Mouse (Mus musculus) forebrain, embryonic 11.5 days (tissue): ENCODE measurements around the gene Smad9. TPM values are rescaled to one million over a fixed set of nuclear protein-coding genes. Genes with fewer than 3 reads are reported as not detected.
"Not testable (repeated sequence)": the region's sequence is repeated elsewhere in the genome, so short reads cannot be mapped to it uniquely, and the experiment has no call there.

Source experiments
- ATAC-seq: fragments of 200-750 bp; cut with Nextera tagmentation; replicated peaks from 2 replicates; pipeline ENCODE4 v1.8.0; 2017; ENCODE audit warnings: moderate TSS enrichment; ENCODE audit not compliant: low FRiP score
- DNase-seq: peaks from one replicate; pipeline ENCODE4 v3.0.0-alpha.2; 2017; ENCODE audit warnings: low spot score
- H3K27ac ChIP-seq: fragments of 300-500 bp; sonication (generic); 2 replicates; pipeline ENCODE4 v1.5.1; 2014; ENCODE audit warnings: low read depth, low read length
- H3K27me3 ChIP-seq: fragments of 300-500 bp; sonication (generic); 2 replicates; pipeline ENCODE4 v1.6.1; 2014; ENCODE audit warnings: mild to moderate bottlenecking, low read length, mixed read lengths; ENCODE audit not compliant: control insufficient read depth, insufficient read depth
- H3K36me3 ChIP-seq: fragments of 300-500 bp; sonication (generic); 2 replicates; pipeline ENCODE4 v1.6.1; 2014; ENCODE audit warnings: mild to moderate bottlenecking, low read length, moderate library complexity, mixed read lengths; ENCODE audit not compliant: control insufficient read depth, insufficient read depth
- H3K4me1 ChIP-seq: fragments of 300-500 bp; sonication (generic); replicated peaks from 2 replicates; pipeline ENCODE4 v1.6.1; 2014; ENCODE audit warnings: low read length, mixed read lengths; ENCODE audit not compliant: control insufficient read depth, insufficient read depth
- H3K4me2 ChIP-seq: fragments of 300-500 bp; sonication (generic); 2 replicates; pipeline ENCODE4 v1.6.1; 2014; ENCODE audit warnings: low read depth, mild to moderate bottlenecking, low read length, moderate library complexity, mixed read lengths; ENCODE audit not compliant: severe bottlenecking
- H3K4me3 ChIP-seq: fragments of 300-500 bp; sonication (generic); 2 replicates; pipeline ENCODE4 v1.5.1; 2014; ENCODE audit warnings: low read depth, low read length
- H3K9ac ChIP-seq: fragments of 300-500 bp; sonication (generic); 2 replicates; pipeline ENCODE4 v1.6.1; 2014; ENCODE audit warnings: low read length
- H3K9me3 ChIP-seq: fragments of 300-500 bp; sonication (generic); 2 replicates; pipeline ENCODE4 v1.6.1; 2016; ENCODE audit warnings: low read length, mixed read lengths; ENCODE audit not compliant: control insufficient read depth
- WGBS: fragments of 180-500 bp; shearing (Covaris S2); extraction: QIAGEN DNeasy Blood & Tissue Kit; methylation state at CpG from one replicate; pipeline ENCODE4 v1.1.7; 2014; 5-methylcytosine and 5-hydroxymethylcytosine counted together
- polyA plus RNA-seq: library from polyadenylated mRNA; unstranded; fragments of >200 nt; fragmentation: Nextera tagmentation; extraction: Ambion mirVana; gene quantifications from 2 replicates; pipeline ENCODE4 v1.2.1, GENCODE M21; 2014

Gene Smad9
- polyA plus RNA-seq, 1 experiment from 2014 or later, result 0.32 TPM

GRCm38 (mm10) chr3:54764418-54764817, 9.0 kb downstream of the Smad9 start:
- H3K9ac ChIP-seq, result no peak overlapping the region
- DNase-seq (no peak), ATAC-seq (no peak)
- H3K27me3 ChIP-seq, result no peaks in the 10 kb centered on the region
- 77% methylated on average over 18 of the region's 18 CpGs for WGBS
- no peak overlapping the region for H3K4me3 ChIP-seq
- no peaks in the 10 kb centered on the region for H3K4me1 ChIP-seq
- no peak overlapping the region for H3K27ac ChIP-seq
- H3K9me3 ChIP-seq, result no peaks in the 10 kb centered on the region
- H3K36me3 ChIP-seq, result no peaks in the 10 kb centered on the region
- H3K4me2 ChIP-seq, result no peak overlapping the region

- H3K9ac ChIP-seq, H3K9me3 ChIP-seq, H3K4me2 ChIP-seq, H3K27ac ChIP-seq, H3K4me1 ChIP-seq, H3K4me3 ChIP-seq, H3K27me3 ChIP-seq, DNase-seq, ATAC-seq, H3K36me3 ChIP-seq: not testable (repeated sequence)
- WGBS, result 87% methylated on average over 6 of the region's 6 CpGs
These were observed 10.1 kb downstream of the Smad9 start for GRCm38 (mm10) chr3:54765521-54765920.

- no peak overlapping the region for H3K4me3 ChIP-seq
- H3K4me2 ChIP-seq, result no peak overlapping the region
- no peak for ATAC-seq
- H3K9me3 ChIP-seq, result no peaks in the 10 kb centered on the region
- H3K9ac ChIP-seq, result no peak overlapping the region
- WGBS, result 86% methylated on average over 14 of the region's 14 CpGs
- H3K27ac ChIP-seq, result no peak overlapping the region
- no peak for DNase-seq
- no peaks in the 10 kb centered on the region for H3K4me1 ChIP-seq
- no peaks in the 10 kb centered on the region for H3K27me3 ChIP-seq
- H3K36me3 ChIP-seq, result no peaks in the 10 kb centered on the region
These were observed 10.7 kb downstream of the Smad9 start for GRCm38 (mm10) chr3:54766034-54766433.

- no peak overlapping the region for H3K4me2 ChIP-seq
- DNase-seq (no peak), ATAC-seq (no peak)
- H3K36me3 ChIP-seq, result no peaks in the 10 kb centered on the region
- H3K4me3 ChIP-seq, result no peak overlapping the region
- 87% methylated on average over 5 of the region's 5 CpGs for WGBS
- no peaks in the 10 kb centered on the region for H3K27me3 ChIP-seq
- H3K27ac ChIP-seq, result no peak overlapping the region
- no peaks in the 10 kb centered on the region for H3K9me3 ChIP-seq
- no peaks in the 10 kb centered on the region for H3K4me1 ChIP-seq
- no peak overlapping the region for H3K9ac ChIP-seq
These were observed 11.4 kb downstream of the Smad9 start for GRCm38 (mm10) chr3:54766811-54767210.

GRCm38 (mm10) chr3:54768592-54768991, 13.2 kb downstream of the Smad9 start:
- H3K4me2 ChIP-seq, result no peak overlapping the region
- ATAC-seq (no peak), DNase-seq (no peak)
- H3K9me3 ChIP-seq, result peaks cover 1% of the 10 kb centered on the region; the same call in 1 of the 2 replicates
- no peak overlapping the region for H3K9ac ChIP-seq
- 92% methylated on average over 8 of the region's 8 CpGs for WGBS
- H3K4me1 ChIP-seq, result no peaks in the 10 kb centered on the region
- H3K27me3 ChIP-seq, result no peaks in the 10 kb centered on the region
- no peak overlapping the region for H3K4me3 ChIP-seq
- H3K36me3 ChIP-seq, result no peaks in the 10 kb centered on the region
- no peak overlapping the region for H3K27ac ChIP-seq

GRCm38 (mm10) chr3:54769349-54770275, 14.2 kb downstream of the Smad9 start:
- H3K9ac ChIP-seq, result no peak overlapping the region
- no peaks in the 10 kb centered on the region for H3K36me3 ChIP-seq
- H3K4me1 ChIP-seq, result no peaks in the 10 kb centered on the region
- H3K27me3 ChIP-seq, result no peaks in the 10 kb centered on the region
- WGBS, result 60% methylated on average over 17 of the region's 17 CpGs
- peaks cover 3% of the 10 kb centered on the region; the same call in 1 of the 2 replicates for H3K9me3 ChIP-seq
- ATAC-seq (no peak), DNase-seq (no peak)
- H3K4me3 ChIP-seq, result no peak overlapping the region
- H3K4me2 ChIP-seq, result no peak overlapping the region
- no peak overlapping the region for H3K27ac ChIP-seq

GRCm38 (mm10) chr3:54773613-54774012, 18.2 kb downstream of the Smad9 start:
- ATAC-seq (no peak), DNase-seq (peak; percentile 30)
- WGBS, result 82% methylated on average over 6 of the region's 6 CpGs
- Histone ChIP-seq H3K4me3 (no peak overlapping the region), H3K9ac (no peak overlapping the region), H3K4me2 (no peak overlapping the region), H3K27ac (no peak overlapping the region), H3K4me1 (no peaks in the 10 kb centered on the region), H3K27me3 (no peaks in the 10 kb centered on the region), H3K9me3 (peaks cover 3% of the 10 kb centered on the region; the same call in 1 of the 2 replicates), H3K36me3 (no peaks in the 10 kb centered on the region)

- H3K4me3 ChIP-seq, result no peak overlapping the region
- no peak overlapping the region for H3K4me2 ChIP-seq
- H3K36me3 ChIP-seq, result no peaks in the 10 kb centered on the region
- H3K27ac ChIP-seq, result no peak overlapping the region
- no peaks in the 10 kb centered on the region for H3K4me1 ChIP-seq
- peaks cover 3% of the 10 kb centered on the region; the same call in 1 of the 2 replicates for H3K9me3 ChIP-seq
- H3K27me3 ChIP-seq, result no peaks in the 10 kb centered on the region
- ATAC-seq (no peak), DNase-seq (peak; percentile 30)
- WGBS, result 66% methylated on average over 7 of the region's 7 CpGs
- H3K9ac ChIP-seq, result no peak overlapping the region
These were observed 20.7 kb downstream of the Smad9 start for GRCm38 (mm10) chr3:54775989-54776631.
